Mouse (Mus musculus): ENCODE data around the gene Alox12b. TPM values are rescaled to one million over a fixed set of nuclear protein-coding genes. Genes with fewer than 3 reads are reported as not detected.

Alox12b gene
- total and polyA plus RNA-seq, 3 experiments: not detected

DNA sequence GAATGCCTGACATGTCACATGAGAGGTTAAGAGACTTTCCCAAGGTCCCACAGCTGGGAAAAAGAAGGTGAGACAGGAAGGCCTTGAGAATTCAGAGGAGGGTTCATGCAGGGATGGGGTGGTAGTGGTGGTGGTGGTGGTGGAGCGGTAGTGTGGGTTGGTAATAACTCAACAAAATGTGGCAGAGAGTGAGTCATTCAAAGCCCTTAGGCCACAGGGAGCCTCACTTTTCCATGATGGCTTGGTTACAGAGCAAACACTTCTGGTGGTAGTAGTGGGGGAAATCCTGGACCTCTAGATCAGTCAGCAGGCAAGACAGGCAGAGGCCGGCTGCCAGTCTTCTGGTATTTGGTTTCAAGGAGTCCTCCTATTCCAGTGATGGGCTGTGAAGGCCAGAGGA lies 15.8 kb downstream of the Alox12b start:
- DNase-seq: peak; percentile 43

DNA sequence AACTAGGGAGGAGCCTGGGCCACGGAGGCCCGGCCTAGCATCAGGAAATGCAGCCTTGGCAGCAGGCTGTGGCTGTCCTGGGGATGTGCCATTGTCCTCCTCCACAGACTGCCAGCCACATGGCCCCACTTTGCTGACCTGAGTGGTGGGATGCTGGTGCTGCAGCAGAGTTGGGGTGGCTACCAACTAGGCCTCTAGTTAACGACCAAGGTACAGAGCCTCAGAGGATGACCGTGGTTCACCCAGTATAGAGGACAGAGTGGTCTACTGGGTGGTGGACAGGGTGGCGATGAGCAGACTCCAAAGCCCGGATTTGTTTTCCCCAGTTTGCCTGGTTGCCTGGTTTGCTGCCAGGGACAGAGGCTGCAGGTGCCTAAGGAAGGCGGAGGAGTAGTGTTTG lies 17.9 kb downstream of the Alox12b start:
- no peak for DNase-seq

DNA sequence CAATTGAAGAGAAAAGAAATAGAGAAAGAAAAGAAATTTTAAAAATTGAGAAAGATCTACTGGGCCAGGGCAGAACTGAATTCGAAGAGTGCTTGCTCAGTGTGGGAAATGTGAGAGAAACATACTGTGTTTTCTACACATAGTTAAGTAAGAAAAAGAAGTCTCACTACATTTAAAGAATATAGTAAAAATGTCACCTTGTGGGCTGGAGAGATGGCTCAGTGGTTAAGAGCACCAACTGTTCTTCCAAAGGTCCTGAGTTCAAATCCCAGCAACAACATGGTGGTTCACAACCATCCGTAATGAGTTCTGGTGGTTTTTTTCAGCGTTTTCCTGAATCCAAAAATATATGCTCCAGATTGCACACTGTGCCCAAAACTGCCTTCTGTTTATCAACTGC lies 21.7 kb downstream of the Alox12b start:
- no peak for DNase-seq

DNA sequence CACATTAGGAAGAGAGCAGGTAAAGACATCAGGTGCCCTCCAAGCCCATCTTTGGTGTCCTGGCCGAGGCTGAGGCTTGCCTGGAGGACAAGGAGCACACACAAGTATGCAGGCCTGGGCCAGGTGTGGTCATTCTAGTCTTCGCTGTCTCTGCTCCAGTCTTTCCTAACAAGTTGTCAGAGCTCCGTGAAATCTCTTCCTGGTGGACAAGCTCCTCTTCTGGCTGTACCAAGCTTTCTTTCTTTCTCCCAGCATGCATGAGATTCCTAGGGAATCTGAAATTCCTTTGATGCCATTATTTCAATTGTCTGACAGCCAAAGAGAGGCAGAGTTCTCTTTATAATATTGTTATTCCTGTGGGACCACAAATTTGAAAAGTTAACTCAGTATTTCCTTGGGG lies 22.7 kb downstream of the Alox12b start:
- DNase-seq: no peak

DNA sequence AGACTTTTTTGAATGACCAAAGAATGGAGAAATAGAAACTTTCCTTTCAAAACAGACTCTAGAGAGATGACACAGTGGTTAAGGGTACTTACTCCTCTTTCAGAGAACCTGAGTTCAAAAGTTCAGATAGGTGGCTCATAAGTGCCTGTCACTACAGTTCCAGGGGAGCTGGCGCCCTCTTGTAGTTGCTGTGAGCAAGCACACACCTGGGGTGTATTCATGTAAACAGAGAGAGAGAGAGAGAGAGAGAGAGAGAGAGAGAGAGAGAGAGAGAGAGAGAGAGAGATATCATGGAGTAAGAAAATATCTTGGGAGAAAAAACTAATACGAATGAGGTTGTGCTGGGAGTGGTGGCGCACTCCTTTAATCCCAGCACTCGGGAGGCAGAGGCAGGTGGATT lies 23.3 kb downstream of the Alox12b start:
- no peak for DNase-seq

DNA sequence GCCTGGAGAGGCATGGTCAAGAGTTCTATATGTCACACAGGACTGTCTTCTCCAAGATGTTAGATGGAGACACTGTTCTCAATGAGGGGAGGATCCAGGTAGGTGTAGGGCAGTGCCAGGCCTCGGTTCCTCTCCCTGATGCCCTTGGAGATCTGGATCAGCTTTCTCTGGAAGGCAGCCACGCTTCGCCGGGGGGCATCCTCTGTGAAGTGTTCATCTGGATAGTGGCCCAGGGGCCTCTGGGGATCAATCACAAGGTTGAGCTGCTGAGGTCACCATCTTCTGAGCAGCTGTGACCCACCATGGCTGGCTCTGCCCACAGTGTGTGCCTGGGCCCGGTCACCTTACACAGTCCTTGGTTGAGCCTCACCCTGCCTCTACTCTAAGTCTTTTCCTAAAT lies 28.2 kb downstream of the Alox12b start:
- no peak for DNase-seq

DNA sequence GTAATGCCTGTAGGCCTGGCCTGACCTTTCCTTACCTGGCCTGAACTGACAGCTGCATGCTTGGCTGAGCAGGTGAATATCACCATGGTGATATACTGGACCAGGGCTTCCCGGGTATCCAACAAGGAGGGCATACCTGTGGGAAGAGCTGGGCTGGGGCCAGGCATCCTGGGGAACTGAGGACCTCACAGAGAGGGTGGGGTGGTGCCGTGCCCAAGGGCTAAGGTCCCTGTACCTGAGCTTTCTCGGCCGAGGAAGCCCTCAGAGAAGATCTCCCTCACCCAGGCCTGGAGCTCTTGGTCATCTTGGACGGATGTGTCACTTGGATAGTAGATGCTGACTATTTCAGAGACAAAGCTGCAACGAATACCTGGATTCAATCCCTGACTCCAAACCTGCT lies 29.1 kb downstream of the Alox12b start:
- no peak for DNase-seq

DNA sequence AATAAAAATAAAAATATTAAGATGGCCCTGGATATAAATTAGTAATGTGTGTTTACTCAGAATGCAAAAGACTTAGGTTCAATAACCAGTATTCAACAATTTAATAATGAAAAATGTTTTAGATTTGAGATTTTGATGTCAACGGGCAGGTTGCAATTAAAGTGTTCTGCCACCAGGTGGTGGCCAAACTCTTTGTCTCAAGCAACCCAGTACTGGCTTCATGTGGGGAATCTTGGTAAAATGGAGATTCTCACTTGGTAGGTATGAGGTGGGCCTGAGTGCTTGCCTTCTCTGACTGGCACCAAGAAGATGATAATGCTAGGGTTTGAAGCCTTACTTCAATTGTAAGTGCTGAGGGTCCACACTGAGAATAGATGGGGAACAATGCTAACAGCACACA lies 36.1 kb downstream of the Alox12b start:
- peak; percentile 22 for DNase-seq

DNA sequence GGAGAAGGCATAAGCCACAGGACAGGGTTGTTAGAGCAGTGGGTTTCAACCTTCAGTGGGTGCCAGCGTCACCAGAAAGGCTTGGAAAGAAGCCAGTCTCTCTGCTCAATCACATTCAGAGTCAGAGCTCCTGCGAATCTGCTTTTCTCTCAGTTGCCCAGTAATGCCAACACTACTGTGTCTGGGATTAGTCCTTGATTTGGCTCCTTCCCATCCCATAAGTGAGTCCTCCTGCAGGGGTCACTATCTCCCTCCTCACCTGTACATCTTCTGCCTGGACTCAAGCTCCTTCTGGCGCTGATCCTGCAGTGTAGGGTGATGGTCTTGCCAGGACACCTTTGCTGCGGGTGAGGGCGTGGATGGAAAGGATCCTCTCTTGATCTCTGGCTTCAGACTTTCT lies 40.0 kb downstream of the Alox12b start:
- DNase-seq: no peak

DNA sequence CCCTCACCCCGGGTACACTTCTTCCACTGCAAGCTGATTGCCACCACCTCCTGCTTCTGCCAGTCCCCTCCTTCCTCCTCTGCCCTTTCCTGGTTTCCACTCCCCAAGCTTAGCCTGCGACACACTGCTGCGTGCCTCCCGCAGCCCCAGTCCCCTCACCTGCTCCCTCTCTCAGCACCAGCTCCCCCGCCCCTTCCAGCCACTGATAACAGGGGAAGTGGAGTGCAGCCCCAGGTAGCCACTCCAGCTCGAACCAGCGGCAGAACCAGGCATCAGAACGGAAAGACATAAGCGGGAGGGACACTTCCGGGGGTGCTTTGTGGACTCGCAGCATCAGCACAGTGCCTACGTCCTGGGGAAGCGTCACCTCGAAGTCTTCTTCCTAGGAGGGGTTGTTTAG lies 40.4 kb downstream of the Alox12b start:
- DNase-seq: no peak

DNA sequence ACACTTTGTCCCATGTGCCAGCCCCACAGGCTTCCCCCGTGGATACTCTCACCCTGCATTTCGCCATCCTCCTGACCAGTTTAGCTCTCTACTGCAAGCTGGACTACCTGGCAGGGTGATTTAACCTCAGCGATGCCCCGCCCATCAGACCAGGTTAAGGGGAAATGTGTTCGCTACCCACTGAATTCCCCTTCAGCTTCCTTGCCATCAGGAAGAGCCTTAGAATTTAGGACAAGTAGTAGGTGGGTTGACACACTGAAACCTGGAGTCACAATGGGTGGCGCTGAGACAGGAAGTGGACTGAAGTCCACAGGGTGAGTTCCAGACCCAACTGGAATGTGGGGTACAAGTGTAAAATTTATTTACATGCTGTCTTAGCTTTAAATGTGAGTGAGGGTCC lies 41.0 kb downstream of the Alox12b start, which contains the start of gene Alox8:
Gene Alox8, minus strand, starts transcription at position 101 of the 400 bp plus-strand sequence.
- no peak for DNase-seq

DNA sequence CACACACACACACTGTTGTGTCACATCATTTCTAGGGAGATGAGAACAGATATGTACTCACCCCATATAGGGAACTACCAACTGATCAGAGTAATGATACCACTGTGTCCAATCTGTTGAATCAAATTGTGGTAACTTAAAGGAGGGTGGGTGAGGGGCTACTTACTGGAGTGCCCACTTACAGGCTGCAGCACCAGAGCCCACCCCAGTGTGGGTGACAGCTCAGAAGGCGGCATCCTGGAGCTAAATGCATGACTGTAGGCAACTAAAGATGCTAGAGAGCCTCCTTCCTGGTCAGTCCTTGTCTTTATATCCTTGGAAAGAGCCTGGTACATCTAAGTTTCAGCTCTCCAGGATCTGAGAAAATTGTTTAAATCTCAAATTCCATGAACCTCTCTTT lies 42.5 kb downstream of the Alox12b start:
- no peak for DNase-seq

DNA sequence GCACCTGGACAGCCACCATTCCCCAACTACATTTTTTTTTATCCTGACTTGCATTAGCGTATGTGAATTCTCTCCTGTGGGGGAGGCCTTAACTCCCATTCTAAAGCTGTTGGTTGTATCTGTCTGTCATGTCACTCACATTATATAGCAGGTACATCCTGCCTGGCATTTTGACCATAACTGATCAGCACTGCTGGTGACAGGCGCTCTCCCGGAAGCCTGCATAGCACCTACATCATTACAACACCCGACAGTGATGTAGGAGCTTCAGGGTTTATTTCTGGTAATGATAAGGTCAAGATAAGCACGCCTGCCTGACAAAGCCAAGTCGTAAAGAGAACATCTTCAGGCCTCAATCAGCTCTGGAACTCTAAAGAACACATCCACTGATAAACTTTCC lies 43.4 kb downstream of the Alox12b start:
- no peak for DNase-seq

DNA sequence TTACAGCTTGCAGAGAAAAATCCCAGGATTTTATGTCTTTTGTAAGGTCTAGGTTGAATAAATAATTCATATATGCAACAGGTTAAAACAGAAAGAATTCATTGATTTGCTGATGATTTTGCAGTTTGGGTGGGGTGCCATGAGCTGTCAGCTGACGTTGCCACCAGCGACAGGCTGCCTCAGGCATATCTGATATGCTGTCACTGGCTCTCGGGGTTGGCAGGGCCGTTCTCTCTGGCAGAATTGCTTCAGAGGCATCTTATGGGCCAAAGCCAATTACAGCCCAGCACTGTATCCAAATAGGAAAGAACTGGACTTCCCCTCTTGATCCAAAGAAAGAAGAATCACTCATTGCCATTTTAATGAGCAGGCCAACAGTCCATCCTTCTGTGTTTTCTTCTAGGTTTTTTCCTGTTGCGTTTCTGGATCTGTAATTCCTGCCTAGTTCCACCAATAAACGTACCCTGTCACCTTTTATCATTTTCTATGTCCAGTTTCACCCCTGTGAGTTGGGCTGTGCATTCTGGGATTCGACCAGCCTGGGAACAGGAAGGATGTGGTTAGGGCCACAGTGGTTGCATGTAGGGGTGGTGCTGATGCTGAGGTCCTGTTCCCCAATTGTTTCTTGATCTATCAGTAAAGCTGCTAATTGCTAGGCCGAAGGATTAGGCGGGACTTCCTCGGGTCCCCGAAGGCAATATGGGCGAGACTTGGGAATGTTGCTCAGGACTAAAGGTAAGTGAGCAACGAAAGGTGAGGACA lies 45.9 kb downstream of the Alox12b start:
- no peak for DNase-seq

DNA sequence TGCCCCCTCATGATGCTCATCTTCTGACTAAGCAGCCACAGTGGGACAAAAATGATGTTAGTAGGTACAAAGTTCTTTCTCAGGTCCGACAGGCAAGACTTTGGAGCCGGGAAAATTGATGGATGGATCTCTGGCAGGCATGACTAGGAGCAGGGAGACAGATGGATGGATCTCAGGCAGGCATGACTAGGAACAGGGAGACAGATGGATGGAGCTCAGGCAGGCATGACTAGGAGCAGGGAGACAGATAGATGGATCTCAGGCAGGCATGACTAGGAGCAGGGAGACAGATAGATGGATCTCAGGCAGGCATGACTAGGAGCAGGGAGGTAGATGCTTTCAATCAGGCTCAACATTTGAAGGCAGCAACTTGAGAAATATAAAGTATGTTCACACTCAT lies 54.6 kb downstream of the Alox12b start:
- DNase-seq: no peak

DNA sequence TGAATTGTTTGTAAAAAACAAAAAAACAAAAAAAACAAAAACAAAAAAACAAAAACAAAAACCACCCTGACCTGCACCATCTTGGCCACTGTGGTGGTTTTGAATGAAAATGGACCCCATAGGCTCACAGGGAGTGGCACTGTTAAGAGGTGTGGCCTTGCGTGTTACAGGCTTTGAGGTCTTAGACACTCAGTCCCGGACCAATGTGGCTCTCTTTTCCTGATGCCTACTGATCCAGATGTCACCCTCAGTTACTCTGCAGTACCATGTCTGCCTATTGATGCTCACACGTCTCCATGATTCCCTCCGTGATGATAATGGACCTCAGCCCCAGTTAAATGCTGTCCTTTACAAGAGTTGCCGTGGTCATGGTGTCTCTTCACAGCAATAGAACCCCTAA lies 60.6 kb downstream of the Alox12b start:
- no peak for DNase-seq

DNA sequence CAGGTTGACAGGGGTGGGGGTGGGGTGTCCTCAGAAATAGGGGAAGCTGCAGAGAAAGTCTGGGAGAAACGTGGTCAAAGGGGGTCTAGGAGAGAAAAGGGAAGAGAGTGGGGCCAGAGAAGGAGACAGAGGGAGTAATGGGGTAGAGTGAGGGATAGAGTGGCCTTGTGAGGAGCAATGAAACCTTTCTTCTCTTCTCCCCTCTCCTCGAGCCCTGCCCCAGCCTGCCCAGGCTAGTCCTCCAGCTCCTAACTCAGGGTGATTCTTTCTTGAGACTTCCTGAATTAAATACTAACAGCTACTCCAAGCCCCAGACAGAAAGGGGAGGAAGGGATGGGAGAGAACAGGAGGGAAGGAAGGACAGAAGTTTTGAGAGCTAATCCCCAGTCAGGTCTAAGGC lies 61.9 kb downstream of the Alox12b start:
- DNase-seq: no peak

Other genes with a start within 250 kb of the Alox12b start
- not detected for gene Odf4, start 229.9 kb upstream of the Alox12b start, total RNA-seq (2021)
- not detected in 2 replicates for gene Odf4, start 229.9 kb upstream of the Alox12b start, polyA plus RNA-seq (2012; rRNA removed)
- gene Arhgef15, start 199.5 kb upstream of the Alox12b start, total RNA-seq (2021): 10 to 100 TPM; 15.2 to 21.6 TPM
- gene Arhgef15, start 199.5 kb upstream of the Alox12b start, polyA plus RNA-seq (2012; rRNA removed): 133 and 183 TPM in 2 replicates
- gene Slc25a35, start 188.9 kb upstream of the Alox12b start, total RNA-seq (2021): 10 to 100 TPM; 40.4 to 45.9 TPM
- 61.3 and 78.3 TPM in 2 replicates for gene Slc25a35, start 188.9 kb upstream of the Alox12b start, polyA plus RNA-seq (2012; rRNA removed)
- 10 to 100 TPM; 13.5 to 31.2 TPM for gene Rangrf, start 181.8 kb upstream of the Alox12b start, total RNA-seq (2021)
- 16.9 and 17.8 TPM in 2 replicates for gene Rangrf, start 181.8 kb upstream of the Alox12b start, polyA plus RNA-seq (2012; rRNA removed)
- 10 to 100 TPM; 23.7 to 28.6 TPM for gene Pfas, start 148.5 kb upstream of the Alox12b start, total RNA-seq (2021)
- 14.5 and 16.7 TPM in 2 replicates for gene Pfas, start 148.5 kb upstream of the Alox12b start, polyA plus RNA-seq (2012; rRNA removed)
- 10 to 100 TPM; 21.8 to 26.6 TPM for gene Ctc1, start 141.1 kb upstream of the Alox12b start, total RNA-seq (2021)
- 37.8 and 39.7 TPM in 2 replicates for gene Ctc1, start 141.1 kb upstream of the Alox12b start, polyA plus RNA-seq (2012; rRNA removed)
- 1 to 10 TPM; 1.7 to 2.8 TPM for gene Aurkb, start 111.3 kb upstream of the Alox12b start, total RNA-seq (2021)
- 10.8 and 11.2 TPM in 2 replicates for gene Aurkb, start 111.3 kb upstream of the Alox12b start, polyA plus RNA-seq (2012; rRNA removed)
- gene Borcs6, start 97.3 kb upstream of the Alox12b start, total RNA-seq (2021): 10 to 100 TPM; 21.3 to 26.4 TPM
- gene Borcs6, start 97.3 kb upstream of the Alox12b start, polyA plus RNA-seq (2012; rRNA removed): 38.9 and 41.4 TPM in 2 replicates
- gene Tmem107, start 86.2 kb upstream of the Alox12b start, total RNA-seq (2021): 10 to 100 TPM in 1 of 2 experiments, 1 to 10 TPM in 1; 9.5 to 16.9 TPM
- 46.6 and 49.1 TPM in 2 replicates for gene Tmem107, start 86.2 kb upstream of the Alox12b start, polyA plus RNA-seq (2012; rRNA removed)
- gene Vamp2, start 68.5 kb upstream of the Alox12b start, total RNA-seq (2021): 100 to 1,000 TPM; 104 to 130 TPM
- 425 and 479 TPM in 2 replicates for gene Vamp2, start 68.5 kb upstream of the Alox12b start, polyA plus RNA-seq (2012; rRNA removed)
- gene Per1, start 61.8 kb upstream of the Alox12b start, total RNA-seq (2021): 10 to 100 TPM; 55.0 to 75.9 TPM
- 41.3 and 76.1 TPM in 2 replicates for gene Per1, start 61.8 kb upstream of the Alox12b start, polyA plus RNA-seq (2012; rRNA removed)
- not detected for gene Hes7, start 36.6 kb upstream of the Alox12b start, total RNA-seq (2021)
- 1.3 and 1.6 TPM in 2 replicates for gene Hes7, start 36.6 kb upstream of the Alox12b start, polyA plus RNA-seq (2012; rRNA removed)
- gene 9130213A22Rik, start 34.4 kb upstream of the Alox12b start, total RNA-seq (2021): under 1 TPM; 0.59 to 0.78 TPM
- 2.3 and 3.0 TPM in 2 replicates for gene 9130213A22Rik, start 34.4 kb upstream of the Alox12b start, polyA plus RNA-seq (2012; rRNA removed)
- 1 to 10 TPM in 1 of 2 experiments, under 1 TPM in 1; 0.79 to 1.0 TPM for gene Aloxe3, start 31.1 kb upstream of the Alox12b start, total RNA-seq (2021)
- gene Aloxe3, start 31.1 kb upstream of the Alox12b start, polyA plus RNA-seq (2012; rRNA removed): 1.4 and 2.5 TPM in 2 replicates
- not detected for gene Alox8, start 40.9 kb downstream of the Alox12b start, total RNA-seq (2021)
- not detected in 2 replicates for gene Alox8, start 40.9 kb downstream of the Alox12b start, polyA plus RNA-seq (2012; rRNA removed)
- gene Gucy2e, start 80.0 kb downstream of the Alox12b start, total RNA-seq (2021): not detected
- gene Gucy2e, start 80.0 kb downstream of the Alox12b start, polyA plus RNA-seq (2012; rRNA removed): not detected in 2 replicates
- gene Cntrob, start 166.8 kb downstream of the Alox12b start, total RNA-seq (2021): 1 to 10 TPM; 4.4 to 6.5 TPM
- gene Cntrob, start 166.8 kb downstream of the Alox12b start, polyA plus RNA-seq (2012; rRNA removed): 5.9 and 6.2 TPM in 2 replicates
- 10 to 100 TPM; 81.3 to 83.5 TPM for gene Trappc1, start 167.0 kb downstream of the Alox12b start, total RNA-seq (2021)
- 18.4 and 23.4 TPM in 2 replicates for gene Trappc1, start 167.0 kb downstream of the Alox12b start, polyA plus RNA-seq (2012; rRNA removed)
- gene Kcnab3, start 169.3 kb downstream of the Alox12b start, total RNA-seq (2021): 10 to 100 TPM in 1 of 2 experiments, 1 to 10 TPM in 1; 6.0 to 10.5 TPM
- gene Kcnab3, start 169.3 kb downstream of the Alox12b start, polyA plus RNA-seq (2012; rRNA removed): 9.0 and 12.6 TPM in 2 replicates
- gene Rnf227, start 183.5 kb downstream of the Alox12b start, total RNA-seq (2021): 1 to 10 TPM; 3.3 to 6.8 TPM
- gene Rnf227, start 183.5 kb downstream of the Alox12b start, polyA plus RNA-seq (2012; rRNA removed): 0.88 and 1.1 TPM in 2 replicates
- gene Chd3, start 212.4 kb downstream of the Alox12b start, total RNA-seq (2021): 10 to 100 TPM; 71.0 to 92.8 TPM
- gene Chd3, start 212.4 kb downstream of the Alox12b start, polyA plus RNA-seq (2012; rRNA removed): 83.4 and 107 TPM in 2 replicates
- 100 to 1,000 TPM; 124 to 157 TPM for gene Naa38, start 238.5 kb downstream of the Alox12b start, total RNA-seq (2021)
- gene Naa38, start 238.5 kb downstream of the Alox12b start, polyA plus RNA-seq (2012; rRNA removed): 175 and 193 TPM in 2 replicates
- gene Cyb5d1, start 238.6 kb downstream of the Alox12b start, total RNA-seq (2021): 10 to 100 TPM; 44.2 to 59.7 TPM
- gene Cyb5d1, start 238.6 kb downstream of the Alox12b start, polyA plus RNA-seq (2012; rRNA removed): 10.7 and 11.8 TPM in 2 replicates
- gene Tmem88, start 241.2 kb downstream of the Alox12b start, total RNA-seq (2021): 10 to 100 TPM; 10.8 to 16.0 TPM
- 86.3 and 94.7 TPM in 2 replicates for gene Tmem88, start 241.2 kb downstream of the Alox12b start, polyA plus RNA-seq (2012; rRNA removed)